Mouse (Mus musculus) small intestine, adult 2 months (tissue): ENCODE measurements around the gene Rad9b. TPM values are rescaled to one million over a fixed set of nuclear protein-coding genes. Genes with fewer than 3 reads are reported as not detected.

Experiments
- H3K27ac ChIP-seq: fragments of 200-500 bp; 2 replicates; pipeline ENCODE4 v1.5.1; 2012; ENCODE audit warnings: low read depth, low read length, control low read depth, inconsistent platforms; ENCODE audit not compliant: insufficient read depth
- H3K27me3 ChIP-seq: fragments of 200-500 bp; 2 replicates; pipeline ENCODE4 v1.6.1; 2012; ENCODE audit warnings: mild to moderate bottlenecking, moderate library complexity, low read length, inconsistent platforms; ENCODE audit not compliant: control insufficient read depth, insufficient read depth
- H3K36me3 ChIP-seq: fragments of 200-500 bp; 2 replicates; pipeline ENCODE4 v1.6.1; 2012; ENCODE audit warnings: mild to moderate bottlenecking, low read length, control low read depth, inconsistent platforms; ENCODE audit not compliant: control insufficient read depth, insufficient read depth
- H3K4me1 ChIP-seq: fragments of 200-500 bp; 2 replicates; pipeline ENCODE4 v1.6.1; 2012; ENCODE audit warnings: low read length, inconsistent platforms, mixed read lengths; ENCODE audit not compliant: control insufficient read depth, insufficient read depth, insufficient read length
- H3K4me3 ChIP-seq: fragments of 200-500 bp; 2 replicates; pipeline ENCODE4 v1.5.1; 2012; ENCODE audit warnings: low read depth, mild to moderate bottlenecking, control low read depth, inconsistent platforms, low read length, moderate library complexity
- CTCF ChIP-seq: fragments of 200-500 bp; IDR thresholded peaks from 2 replicates; pipeline ENCODE4 v1.5.1; 2012; ENCODE audit warnings: low read depth, mild to moderate bottlenecking, control low read depth, inconsistent platforms, low read length, moderate library complexity, mixed read lengths; ENCODE audit not compliant: insufficient replicate concordance, insufficient read length; ENCODE audit errors: extremely low read depth
- POLR2A ChIP-seq: fragments of 200-500 bp; IDR thresholded peaks from 2 replicates; pipeline ENCODE4 v1.6.1; 2012; ENCODE audit warnings: low read depth, mild to moderate bottlenecking, control low read depth, inconsistent platforms, low read length, moderate library complexity
- WGBS: fragments of 180-500 bp; shearing (Covaris S2); methylation state at CpG from one replicate; pipeline ENCODE4 v1.1.7; 2018; 5-methylcytosine and 5-hydroxymethylcytosine counted together
- polyA plus RNA-seq: library from polyadenylated mRNA; depleted of rRNA; stranded (reverse); fragments of >200 nt; gene quantifications from 2 replicates; pipeline ENCODE4 v1.2.3, GENCODE M21; 2012

Gene Rad9b
- polyA plus RNA-seq, 1 experiment: 0.98 TPM

GRCm38 (mm10) chr5:122303937-122304336 lies 50.1 kb downstream of the Rad9b start:
- H3K36me3 ChIP-seq: peaks cover 14% of the 10 kb centered on the region
- peak overlapping the region; percentile 75 for H3K27ac ChIP-seq
- H3K4me1 ChIP-seq: peaks cover 30% of the 10 kb centered on the region
- H3K4me3 ChIP-seq: no peak overlapping the region
- 58% methylated on average over 7 of the region's 7 CpGs for WGBS
- H3K27me3 ChIP-seq: no peaks in the 10 kb centered on the region
- TF ChIP-seq CTCF: no peak
- no peak for TF ChIP-seq POLR2A

DNA sequence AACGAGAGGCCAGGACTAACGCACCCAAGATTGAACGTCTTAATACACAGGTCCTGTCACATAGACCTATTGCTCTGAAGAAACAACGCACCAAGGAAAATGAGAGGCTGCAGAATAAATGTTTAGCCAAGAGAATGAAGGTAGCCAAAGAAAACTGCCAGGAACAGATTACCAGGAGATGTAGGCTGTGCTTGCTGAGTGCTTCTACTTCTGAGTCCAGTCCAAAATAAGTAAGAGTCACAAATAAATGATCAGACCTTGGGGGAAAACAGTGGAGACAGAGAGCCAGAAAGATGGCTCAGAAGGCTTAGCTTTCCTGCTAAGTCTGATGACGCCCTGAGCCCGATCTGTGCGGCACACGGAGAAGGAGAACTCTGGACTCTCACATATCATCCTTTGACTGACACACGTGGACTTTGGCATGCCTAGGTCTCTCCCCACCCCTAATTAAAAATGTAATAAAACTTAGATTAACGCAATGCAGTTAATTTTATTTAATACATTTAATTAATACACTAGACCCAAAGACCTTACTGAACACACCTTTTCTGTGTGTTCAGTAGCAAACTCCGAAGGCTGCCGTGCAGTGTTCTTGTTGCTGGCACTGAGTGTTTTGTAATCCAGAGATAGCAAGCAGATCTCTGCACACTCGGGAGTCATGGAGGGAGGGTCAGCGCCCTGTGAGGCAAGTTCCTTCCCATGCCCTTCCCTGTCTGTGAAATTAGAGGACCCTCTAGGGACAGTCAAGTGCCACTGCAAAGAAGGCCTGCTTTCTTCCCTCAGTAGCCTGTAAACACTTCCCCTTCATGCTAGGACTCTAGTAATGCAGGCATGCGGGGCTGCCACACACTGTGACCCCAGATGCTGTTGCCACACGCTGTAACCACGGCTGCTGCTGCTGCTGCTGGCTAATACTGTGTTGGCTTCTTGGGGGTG lies 51.0 kb downstream of the Rad9b start:
- peaks cover 32% of the 10 kb centered on the region for H3K4me1 ChIP-seq
- H3K27ac ChIP-seq: peak overlapping the region; percentile 79
- 25% methylated on average over 17 of the region's 17 CpGs for WGBS
- H3K27me3 ChIP-seq: no peaks in the 10 kb centered on the region
- peaks cover 6% of the 10 kb centered on the region for H3K36me3 ChIP-seq
- peak; percentile 35; the same call in 1 of the 2 replicates for TF ChIP-seq CTCF
- TF ChIP-seq POLR2A: no peak
- 0 out of 2 replicates have a peak overlapping the region, but pooled peaks have one; percentile 2 for H3K4me3 ChIP-seq

- Histone ChIP-seq H3K4me1 (peaks cover 35% of the 10 kb centered on the region), H3K27me3 (no peaks in the 10 kb centered on the region), H3K36me3 (no peaks in the 10 kb centered on the region), H3K27ac (no peak overlapping the region), H3K4me3 (no peak overlapping the region)
- TF ChIP-seq CTCF: no peak
- TF ChIP-seq POLR2A: no peak
- WGBS: 90% methylated on average over 6 of the region's 6 CpGs
These were observed 53.9 kb downstream of the Rad9b start for GRCm38 (mm10) chr5:122300071-122300518.

DNA sequence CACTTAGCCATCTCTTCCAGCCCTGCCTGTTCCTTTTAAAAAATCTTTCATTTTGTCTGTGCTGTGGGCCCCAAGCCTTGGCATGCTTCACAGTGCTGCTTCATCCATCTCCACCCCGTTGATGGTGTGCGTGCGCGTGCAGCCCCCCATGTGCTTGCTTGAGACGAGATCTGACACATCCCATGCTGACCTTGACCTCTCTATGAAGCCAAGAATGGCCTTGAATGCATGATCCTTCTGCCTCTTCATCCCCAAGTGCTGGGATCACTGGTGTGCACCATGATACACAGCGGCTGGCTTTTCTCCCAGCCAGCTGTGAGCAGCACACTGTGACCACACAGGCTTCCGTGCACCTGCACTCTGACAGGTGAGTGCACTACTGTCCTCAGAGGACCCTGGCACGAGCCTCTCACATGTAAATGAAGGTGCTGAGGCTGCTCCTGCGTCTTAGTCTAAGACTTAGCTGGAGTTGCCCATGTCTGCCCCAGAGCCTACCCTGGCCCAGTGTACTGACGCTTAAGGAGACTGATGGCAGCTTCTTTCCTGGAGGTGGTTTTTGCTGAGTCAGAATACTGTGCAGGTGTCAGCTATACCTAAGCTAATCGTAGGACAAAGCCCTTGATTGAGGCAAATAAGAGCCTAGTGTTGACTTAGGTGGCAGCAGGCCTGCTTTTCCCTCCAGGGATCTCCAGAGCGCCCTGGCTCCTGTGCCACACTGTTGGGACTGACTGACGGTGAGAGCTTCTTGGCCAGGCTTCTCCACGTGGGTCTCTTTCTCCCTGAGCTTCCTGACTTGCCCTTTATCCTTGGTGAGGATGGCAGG lies 58.7 kb downstream of the Rad9b start:
- H3K27ac ChIP-seq: no peak overlapping the region
- H3K4me1 ChIP-seq: peaks cover 34% of the 10 kb centered on the region
- TF ChIP-seq CTCF (no peak), POLR2A (no peak)
- H3K27me3 ChIP-seq: no peaks in the 10 kb centered on the region
- WGBS: 50% methylated on average over 14 of the region's 14 CpGs
- peaks cover 5% of the 10 kb centered on the region; the same call in 1 of the 2 replicates for H3K36me3 ChIP-seq
- H3K4me3 ChIP-seq: no peak overlapping the region

DNA sequence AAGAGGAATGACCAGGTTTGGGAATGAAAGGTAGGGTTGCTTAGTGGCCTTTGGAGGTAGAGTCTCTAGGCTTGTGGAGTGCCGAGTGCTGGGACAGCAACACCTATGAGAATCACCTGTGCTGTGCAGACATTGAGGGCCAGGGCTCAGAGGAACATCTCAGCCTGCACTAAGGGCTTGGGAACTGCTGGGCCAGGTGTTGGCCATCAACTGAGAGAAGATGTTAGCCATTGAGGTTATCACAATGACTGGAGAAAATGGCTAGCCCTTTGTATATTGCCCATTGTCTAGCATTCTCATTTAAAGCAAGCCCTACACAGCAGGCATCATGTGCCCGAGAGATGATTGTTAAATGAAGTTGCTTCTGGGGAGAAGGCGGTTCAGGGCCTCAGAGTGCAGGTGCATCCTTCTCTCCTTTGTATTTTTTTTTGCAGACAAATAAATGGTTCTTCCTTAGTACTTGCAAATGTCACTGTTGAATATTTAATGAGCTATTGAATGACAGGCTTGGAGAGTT lies 59.8 kb downstream of the Rad9b start:
- no peak overlapping the region for H3K27ac ChIP-seq
- no peaks in the 10 kb centered on the region for H3K27me3 ChIP-seq
- no peak overlapping the region for H3K4me3 ChIP-seq
- peaks cover 5% of the 10 kb centered on the region; the same call in 1 of the 2 replicates for H3K36me3 ChIP-seq
- TF ChIP-seq POLR2A (no peak), CTCF (no peak)
- 91% methylated on average over 3 of the region's 3 CpGs for WGBS
- H3K4me1 ChIP-seq: peaks cover 34% of the 10 kb centered on the region

- no peaks in the 10 kb centered on the region for H3K27me3 ChIP-seq
- no peak overlapping the region for H3K4me3 ChIP-seq
- 80% methylated on average over 6 of the region's 6 CpGs for WGBS
- no peak overlapping the region for H3K27ac ChIP-seq
- H3K4me1 ChIP-seq: peaks cover 39% of the 10 kb centered on the region
- TF ChIP-seq CTCF (no peak), POLR2A (no peak)
- peaks cover 7% of the 10 kb centered on the region; the same call in 1 of the 2 replicates for H3K36me3 ChIP-seq
These were observed 60.9 kb downstream of the Rad9b start for GRCm38 (mm10) chr5:122293131-122293530.
